Mouse (Mus musculus): ENCODE results near the gene Ptger2. TPM values are rescaled to one million over a fixed set of nuclear protein-coding genes. Genes with fewer than 3 reads are reported as not detected.

Gene Ptger2
- 2.7 and 2.8 TPM in 2 replicates for total RNA-seq (2017)

DNA sequence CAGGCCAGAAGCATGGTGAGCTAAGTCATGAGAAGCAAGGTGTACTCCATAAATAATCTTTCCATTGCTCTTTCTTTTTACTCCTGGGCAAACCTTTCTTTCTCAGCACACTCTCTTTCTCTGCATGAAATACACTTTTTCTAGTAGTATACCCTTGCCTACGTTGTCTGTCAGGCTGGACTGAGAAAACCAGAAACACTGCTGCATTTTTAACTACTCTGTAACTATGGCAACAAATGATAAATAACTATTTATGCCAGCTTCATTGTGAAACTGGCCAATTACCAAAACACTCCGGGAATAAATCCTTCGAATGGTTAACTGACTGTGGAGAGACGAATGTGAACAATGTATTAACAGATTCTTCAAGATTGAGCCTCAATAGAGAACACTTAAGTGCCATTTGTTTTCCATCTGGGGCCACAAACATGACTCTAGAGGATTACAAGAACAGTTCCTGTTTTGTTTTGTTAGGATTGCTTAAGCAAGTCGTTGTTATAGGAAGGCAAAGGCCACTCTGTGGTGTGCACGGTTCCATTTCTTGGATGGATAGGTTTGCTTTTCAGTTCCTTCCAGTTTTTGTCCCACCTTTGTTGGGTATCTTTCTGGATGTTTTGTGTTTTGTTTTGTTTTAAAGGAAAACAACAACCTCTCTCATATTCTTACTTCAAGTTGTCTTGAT is at the start of gene Ptger2:
Ptger2 (plus strand) TSS at position 522 of the 682 bp plus-strand sequence.
- peak; percentile 39; the same call in 1 of the 2 replicates for ATAC-seq (replicated peaks; ENCODE audit: low read depth, poor library complexity, severe bottlenecking)

DNA sequence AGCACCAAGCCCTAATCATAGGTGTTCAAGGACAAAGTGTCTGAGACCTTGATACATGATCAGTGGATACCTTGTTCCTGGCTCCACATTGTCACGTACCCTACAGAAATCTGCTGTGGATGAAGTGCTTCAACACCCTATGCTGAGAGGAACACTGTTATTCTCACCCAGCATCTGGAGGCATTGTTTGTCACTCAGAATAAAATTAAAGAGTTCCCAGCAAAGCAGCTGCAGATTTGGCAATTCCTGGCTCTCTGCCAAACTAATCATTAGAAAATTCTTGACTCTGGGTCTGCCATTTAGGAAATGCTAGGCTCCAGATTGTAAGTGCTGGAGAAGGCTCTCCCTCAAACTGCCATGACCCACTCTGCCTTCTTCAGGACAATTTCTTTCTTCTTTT is 27.2 kb upstream of the Ptger2 start:
- no peak for ATAC-seq (replicated peaks; ENCODE audit: low read depth, poor library complexity, severe bottlenecking)

DNA sequence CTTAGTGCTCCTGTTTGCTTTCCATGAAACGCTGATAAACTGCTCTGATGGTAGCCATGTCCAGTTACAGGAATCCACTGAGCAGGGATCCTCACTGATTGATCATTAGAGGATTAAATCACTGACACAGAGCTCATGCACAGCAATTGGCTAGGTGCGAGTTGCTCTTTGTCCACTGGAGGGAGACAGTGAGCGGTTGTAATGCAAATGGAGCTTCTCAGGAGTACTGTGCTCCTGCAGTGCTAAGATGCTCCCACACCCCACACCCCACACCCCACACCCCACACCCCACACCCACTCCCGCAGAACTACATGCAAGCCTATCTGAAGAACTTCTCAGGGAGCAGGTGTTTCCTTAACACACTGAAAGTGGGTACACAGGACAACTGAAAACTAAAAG is 10.7 kb upstream of the Ptger2 start:
- peak; percentile 76 for ATAC-seq (replicated peaks; ENCODE audit: low read depth, poor library complexity, severe bottlenecking)

DNA sequence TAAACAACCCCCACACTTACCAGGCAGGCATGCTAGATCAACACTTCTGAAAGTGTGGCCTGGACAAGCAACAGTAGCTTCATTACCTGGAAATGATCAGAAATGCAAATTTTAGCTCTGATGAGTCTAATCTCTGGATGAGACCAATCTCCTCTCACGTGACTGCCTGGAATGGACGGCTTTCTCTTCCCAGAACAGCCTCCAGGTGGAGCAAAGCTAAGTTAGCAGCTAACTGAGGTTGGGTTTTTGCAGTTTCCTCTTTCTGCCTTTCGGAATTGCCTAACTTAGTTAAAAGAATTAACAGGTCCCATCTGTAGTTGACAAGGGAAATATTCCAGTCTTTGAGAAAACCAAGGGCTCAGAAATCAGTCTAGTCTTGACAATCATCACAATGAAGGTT is 8.1 kb upstream of the Ptger2 start:
- peak; percentile 78 for ATAC-seq (replicated peaks; ENCODE audit: low read depth, poor library complexity, severe bottlenecking)

DNA sequence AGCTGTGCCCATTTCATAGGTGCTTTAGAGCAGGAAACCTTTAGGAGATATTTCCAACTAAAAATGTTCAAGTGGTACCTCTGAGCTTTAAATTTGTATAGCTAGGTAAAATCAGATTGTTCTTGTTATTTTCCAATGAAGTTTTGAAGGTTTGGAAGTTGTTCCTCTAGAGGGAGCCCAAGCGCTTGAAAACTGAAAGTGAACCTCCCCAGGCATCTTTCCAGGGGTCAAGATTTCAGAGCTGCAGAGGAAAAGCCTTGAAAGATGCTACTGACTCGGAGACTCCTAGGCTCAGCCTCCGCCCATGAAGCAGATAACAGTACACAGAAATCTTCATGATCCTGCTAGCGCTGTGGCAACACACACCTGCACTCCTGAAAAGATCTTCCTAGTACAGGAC is 6.5 kb upstream of the Ptger2 start:
- ATAC-seq (replicated peaks; ENCODE audit: low read depth, poor library complexity, severe bottlenecking) = peak; percentile 53

DNA sequence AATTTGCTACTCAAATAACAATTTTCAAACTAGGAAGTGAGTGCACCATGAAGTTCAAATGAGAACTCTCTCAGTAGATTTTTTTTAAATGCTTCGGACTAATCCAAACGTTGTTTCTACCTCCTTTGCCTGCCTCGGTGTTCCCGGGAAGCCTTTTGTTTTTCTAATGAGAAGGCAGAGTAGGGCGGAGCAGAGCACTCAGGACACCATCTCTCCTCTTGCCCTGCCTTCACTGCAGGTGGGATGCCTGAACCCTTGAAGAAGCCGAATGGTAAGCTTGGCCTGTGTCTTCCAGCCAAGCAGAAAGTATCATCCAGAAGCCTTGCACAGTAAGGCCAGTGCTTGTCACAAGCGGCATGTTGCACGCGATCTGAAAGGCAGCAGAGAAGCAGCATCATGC is 3.9 kb upstream of the Ptger2 start:
- no peak for ATAC-seq (replicated peaks; ENCODE audit: low read depth, poor library complexity, severe bottlenecking)

DNA sequence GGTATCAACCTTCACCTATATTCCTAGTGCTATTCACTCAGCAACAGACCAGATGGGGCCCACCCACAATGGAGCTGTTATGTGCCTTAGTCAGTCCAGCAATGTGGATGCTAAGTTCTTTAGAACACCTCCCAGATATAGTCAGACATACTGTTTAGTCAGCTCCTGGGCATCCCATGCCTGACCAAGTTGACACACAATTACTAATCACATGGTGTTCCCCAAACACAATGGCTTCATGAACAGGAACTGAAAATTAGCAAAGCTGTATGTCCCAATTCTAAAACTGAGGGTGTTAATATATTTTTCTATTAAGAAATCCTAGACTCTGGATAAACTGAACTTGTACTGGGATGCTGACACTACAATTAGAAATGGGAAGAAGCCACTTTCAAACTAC is 1.7 kb upstream of the Ptger2 start:
- ATAC-seq (replicated peaks; ENCODE audit: low read depth, poor library complexity, severe bottlenecking) = 0 out of 2 replicates have a peak, but pooled peaks have one; percentile 12

DNA sequence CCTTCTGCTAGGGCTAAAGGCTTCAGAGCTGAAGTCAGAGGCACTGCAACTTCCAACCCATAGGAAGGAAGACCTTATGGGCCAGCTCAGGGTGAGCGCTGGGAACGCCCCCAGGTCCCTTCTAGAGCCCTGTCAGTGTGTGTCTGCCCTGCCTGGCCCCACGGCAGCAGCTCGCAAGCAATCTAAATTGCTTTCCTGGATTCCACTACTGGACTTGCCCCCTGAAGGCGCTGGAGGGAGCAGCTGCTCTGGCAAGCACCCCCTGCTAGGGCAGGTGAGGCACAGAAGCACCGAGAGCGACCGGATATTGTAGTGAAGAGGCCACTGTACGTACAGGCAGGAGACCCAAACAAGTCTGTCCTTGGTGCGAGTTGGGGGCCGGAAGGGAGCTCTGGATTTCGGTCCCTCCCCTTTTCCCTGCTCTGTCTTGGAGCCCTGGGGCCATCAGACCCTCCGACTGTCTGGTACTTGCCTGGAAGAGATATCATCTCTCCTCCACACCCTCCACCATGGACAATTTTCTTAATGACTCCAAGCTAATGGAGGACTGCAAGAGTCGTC is 541 bp downstream of the Ptger2 start:
- peak; percentile 59 for ATAC-seq (replicated peaks; ENCODE audit: low read depth, poor library complexity, severe bottlenecking)

DNA sequence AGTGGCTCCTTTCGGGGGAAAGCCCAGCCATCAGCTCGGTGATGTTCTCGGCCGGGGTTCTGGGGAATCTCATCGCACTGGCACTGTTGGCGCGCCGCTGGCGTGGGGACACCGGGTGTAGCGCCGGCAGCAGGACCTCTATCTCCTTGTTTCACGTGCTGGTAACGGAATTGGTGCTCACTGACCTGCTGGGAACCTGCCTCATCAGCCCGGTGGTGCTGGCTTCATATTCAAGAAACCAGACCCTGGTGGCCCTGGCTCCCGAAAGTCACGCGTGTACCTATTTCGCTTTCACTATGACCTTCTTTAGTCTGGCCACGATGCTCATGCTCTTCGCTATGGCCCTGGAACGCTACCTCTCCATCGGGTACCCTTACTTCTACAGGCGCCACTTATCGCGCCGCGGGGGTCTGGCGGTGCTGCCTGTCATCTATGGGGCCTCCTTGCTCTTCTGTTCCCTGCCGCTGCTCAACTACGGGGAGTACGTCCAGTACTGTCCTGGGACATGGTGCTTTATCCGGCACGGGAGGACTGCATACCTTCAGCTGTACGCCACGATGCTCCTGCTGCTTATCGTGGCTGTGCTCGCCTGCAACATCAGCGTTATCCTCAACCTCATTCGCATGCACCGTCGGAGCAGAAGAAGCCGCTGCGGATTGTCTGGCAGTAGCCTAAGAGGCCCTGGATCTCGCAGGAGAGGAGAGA is 1.2 kb downstream of the Ptger2 start:
- ATAC-seq (replicated peaks; ENCODE audit: low read depth, poor library complexity, severe bottlenecking) = peak; percentile 27

DNA sequence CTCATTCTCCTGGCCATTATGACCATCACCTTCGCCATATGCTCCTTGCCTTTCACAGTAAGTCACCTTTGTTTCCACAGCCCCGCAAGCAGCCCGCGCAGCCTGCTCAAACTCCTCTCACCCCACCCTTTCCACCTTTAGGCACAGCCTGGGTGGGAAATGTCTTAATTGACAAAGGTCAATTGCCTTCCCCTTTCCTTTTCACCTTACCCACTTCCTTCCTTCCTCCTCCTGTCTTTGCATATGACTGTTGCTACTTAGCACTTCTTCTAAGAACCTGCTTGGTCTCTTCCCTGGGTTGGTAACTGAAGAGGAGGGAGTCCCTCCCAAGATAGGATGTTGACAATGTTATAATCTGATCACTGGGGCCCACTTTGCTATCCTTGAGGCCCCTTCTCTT is 1.8 kb downstream of the Ptger2 start:
- 0 out of 2 replicates have a peak, but pooled peaks have one; percentile 8 for ATAC-seq (replicated peaks; ENCODE audit: low read depth, poor library complexity, severe bottlenecking)

DNA sequence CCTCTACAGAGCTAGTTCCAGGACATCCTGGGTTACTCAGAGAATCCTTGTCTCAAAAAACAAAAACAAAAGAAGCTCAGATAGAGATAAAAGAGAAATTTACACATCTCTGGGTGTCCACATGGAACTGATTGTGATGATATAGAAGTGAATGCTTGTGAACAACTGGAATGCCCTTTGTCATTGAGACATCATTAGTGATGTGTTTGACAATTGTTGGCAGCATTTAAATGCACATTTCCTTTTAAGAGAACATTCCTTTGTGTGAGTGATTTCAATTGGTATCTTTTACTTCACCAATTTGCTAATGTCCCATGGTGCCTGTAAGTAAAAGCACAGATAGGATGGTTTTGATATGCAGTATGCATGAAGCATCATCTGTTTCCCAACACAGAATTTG is 6.3 kb downstream of the Ptger2 start:
- no peak for ATAC-seq (replicated peaks; ENCODE audit: low read depth, poor library complexity, severe bottlenecking)

DNA sequence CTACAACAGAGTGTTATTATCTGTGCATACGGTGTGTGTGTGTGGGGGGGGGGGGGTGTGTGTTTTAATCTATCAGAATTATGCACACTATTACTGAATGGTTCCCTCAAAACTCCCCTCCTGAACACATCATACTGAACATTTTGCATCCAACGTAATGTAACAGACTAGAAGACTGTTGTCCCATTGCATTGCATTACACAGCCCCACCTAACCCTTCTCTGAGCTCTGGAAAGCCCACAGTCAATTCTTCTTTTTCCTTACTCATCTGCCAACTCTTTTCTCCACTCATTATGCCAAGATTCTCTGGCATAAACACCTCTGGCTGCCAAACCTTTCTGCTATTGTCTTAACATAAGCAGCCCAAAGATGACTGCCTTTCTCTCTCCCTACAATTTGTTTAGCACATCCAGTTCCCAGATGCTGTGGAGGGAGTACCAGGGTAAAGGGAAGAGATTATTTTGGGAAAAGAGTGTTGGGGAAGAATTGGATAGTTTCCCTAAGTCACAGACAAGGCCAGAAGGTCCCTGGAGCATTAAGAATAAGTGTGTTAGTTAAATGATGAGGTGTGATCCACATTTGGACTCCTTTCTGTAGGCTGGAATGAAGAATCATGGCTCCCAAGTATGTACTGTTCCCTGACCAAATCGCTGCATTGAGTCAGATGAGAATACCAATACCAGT is 12.2 kb downstream of the Ptger2 start:
- ATAC-seq (replicated peaks; ENCODE audit: low read depth, poor library complexity, severe bottlenecking) = no peak

DNA sequence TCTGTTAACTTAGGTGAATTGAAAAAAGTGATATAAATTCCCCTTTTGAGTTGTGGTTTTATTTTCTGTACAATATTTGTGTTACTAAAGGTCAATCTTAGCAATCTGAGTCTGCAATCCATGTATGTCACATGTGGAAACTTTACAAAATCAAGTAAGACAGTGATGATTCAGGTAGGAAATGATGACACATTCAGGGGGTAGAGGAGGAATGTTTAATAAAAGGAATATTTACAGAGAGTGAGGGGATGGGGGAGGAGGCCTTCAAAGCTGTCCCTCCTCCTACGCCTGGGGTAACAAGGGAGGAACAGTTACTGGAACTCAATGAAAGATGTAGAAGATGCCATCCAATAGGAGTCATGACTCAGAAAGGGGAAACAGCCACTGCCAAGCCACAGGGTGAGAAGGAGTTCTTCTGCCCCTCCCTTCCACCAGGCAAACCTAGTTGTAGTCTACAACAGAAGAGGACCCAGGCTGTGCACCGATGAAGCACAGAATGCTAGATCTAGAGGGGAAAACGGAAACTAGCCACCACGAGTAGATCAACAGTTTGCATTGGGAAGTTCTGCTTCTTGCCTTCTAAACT is 17.8 kb downstream of the Ptger2 start:
- ATAC-seq (replicated peaks; ENCODE audit: low read depth, poor library complexity, severe bottlenecking) = peak; percentile 96

DNA sequence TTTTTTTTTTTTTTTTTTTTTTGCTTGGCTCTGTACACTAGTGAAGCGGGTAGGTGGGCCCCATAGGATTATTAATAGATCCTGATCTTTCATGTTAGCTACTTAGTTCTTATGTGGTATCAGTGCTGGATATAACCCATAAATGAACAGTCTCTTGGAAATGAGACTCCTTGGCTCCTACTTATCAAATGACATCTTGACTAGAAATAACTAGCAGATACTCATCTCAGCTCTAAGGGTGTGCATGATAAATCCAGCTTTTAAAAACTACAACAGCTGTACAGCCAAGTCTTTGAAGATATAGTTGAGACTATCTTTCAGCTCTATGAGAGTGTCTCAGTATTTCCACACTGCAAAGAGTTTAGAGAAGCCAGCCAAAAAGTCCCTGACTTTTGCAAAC is 21.2 kb downstream of the Ptger2 start:
- ATAC-seq (replicated peaks; ENCODE audit: low read depth, poor library complexity, severe bottlenecking) = no peak

DNA sequence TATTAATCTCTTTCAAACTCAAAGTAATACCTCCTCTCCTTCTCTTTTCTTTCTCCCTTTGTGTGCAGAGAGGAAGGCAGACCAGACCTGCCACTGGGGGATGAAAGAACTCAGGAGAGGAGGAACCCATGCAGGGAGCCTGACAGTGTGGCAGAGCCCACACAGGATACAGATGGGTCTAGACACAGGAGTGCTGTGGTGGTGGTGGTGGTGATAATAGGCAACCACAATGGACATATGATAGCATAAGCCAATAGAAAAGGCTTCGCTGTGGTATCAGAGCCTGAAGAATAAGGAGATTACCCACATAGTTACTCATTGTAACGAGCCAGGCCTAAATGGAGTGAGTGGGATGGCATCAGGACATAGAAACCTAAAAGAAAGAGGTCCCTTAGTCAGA is 23.3 kb downstream of the Ptger2 start:
- peak; percentile 100 for ATAC-seq (replicated peaks; ENCODE audit: low read depth, poor library complexity, severe bottlenecking)

DNA sequence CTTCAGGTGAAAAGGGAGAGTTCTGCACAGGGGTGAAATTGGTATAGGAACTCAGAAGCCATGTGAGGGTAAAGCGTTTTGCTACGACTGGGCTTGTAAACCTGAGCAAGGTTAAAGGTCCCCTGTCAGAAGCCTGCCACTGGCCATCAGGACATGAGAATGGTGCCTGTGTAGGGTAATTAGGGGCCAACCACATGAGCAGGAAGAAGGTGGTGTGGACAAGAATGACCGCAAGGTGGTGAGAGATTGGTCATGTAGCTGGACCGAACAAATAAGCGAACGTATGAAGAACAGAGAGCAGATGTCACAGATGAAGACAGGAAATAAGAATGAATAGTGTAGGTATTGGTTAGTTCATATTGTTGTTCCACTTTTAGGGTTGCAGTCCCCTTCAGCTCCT is 23.7 kb downstream of the Ptger2 start:
- peak; percentile 4; the same call in 1 of the 2 replicates for ATAC-seq (replicated peaks; ENCODE audit: low read depth, poor library complexity, severe bottlenecking)

DNA sequence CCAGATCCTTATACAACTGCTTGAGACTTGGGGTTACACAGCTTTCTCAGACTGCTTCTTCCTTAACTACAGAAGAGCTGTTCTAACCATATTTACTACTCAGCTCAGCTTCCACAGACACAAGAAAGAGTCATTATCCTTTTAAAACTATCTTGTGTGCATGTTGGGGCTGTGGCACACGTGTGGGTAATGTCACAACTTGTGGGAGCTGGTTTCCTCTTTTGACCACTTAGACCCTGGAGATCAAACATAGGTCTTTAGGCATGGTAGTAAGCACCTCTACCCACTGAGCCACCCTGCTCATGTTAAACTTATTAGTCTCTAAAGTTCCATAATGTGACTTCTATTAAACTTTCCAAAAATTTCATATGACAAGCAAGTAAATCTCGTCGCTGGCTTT is 33.6 kb downstream of the Ptger2 start:
- ATAC-seq (replicated peaks; ENCODE audit: low read depth, poor library complexity, severe bottlenecking) = peak; percentile 58; the same call in 1 of the 2 replicates

DNA sequence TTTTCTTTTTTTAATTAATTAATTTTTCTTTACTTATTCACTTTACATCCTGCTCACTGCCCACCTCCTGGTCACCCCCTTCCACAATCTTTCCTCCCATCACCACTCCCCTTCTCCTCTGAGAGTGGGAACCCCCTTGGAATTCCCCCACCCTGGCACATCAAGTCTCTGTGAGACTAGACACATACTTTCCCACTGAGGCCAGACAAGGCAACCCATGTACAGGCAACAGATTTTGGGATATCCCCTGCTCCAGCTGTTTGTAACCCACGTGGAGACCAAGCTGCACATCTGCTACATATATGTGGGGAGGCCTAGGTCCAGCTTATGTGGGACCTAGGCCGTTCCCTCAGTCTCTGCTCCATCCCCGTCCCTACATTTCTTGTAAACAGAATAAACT is 46.3 kb downstream of the Ptger2 start:
- no peak for ATAC-seq (replicated peaks; ENCODE audit: low read depth, poor library complexity, severe bottlenecking)

DNA sequence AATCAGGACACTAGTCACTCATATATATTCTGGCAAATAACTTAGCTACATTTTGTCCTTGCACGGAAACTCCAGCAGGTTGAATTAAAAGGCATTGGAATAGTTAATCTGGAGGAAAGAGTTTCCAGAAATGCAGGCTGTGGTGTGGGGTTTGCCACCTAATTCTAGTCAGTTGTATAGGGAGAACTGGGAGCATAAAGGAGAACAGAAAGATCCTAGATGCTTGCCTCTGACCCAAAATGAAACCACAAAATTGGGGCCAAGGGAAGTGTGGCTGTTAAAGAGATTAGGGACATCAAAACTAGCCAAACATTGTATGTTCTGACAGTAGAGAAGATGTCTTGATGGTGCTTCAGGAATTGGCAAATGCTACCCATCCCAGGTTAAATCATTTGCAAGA is 48.6 kb downstream of the Ptger2 start:
- peak; percentile 42; the same call in 1 of the 2 replicates for ATAC-seq (replicated peaks; ENCODE audit: low read depth, poor library complexity, severe bottlenecking)

DNA sequence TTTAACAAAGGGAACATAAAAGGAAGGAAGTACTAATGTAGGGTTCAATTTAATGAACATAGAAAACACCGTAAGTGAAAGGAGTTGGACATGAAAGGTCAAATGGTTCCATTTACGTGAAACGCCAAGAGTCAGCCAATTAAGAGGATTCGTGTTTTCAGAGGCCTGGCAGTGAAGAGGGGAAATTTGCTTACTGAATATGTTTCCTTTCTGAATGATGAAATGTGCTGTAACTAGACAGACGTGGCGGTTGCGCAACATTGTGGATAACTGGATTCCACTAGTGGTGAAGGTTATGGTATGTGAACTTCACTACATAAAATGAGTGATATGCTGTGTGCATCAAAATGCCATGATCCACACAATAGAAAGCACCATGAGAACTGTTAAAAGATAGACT is 50.1 kb downstream of the Ptger2 start:
- peak; percentile 63 for ATAC-seq (replicated peaks; ENCODE audit: low read depth, poor library complexity, severe bottlenecking)

Measured in common myeloid progenitor, adult 5-6 weeks (primary cell).